Mouse (Mus musculus) heart, postnatal 0 days (tissue): Measurements from ENCODE around the gene Ccser1.

Experiments used
- CTCF ChIP-seq: IDR thresholded peaks from 2 replicates; pipeline ENCODE4 v1.5.1; 2016; ENCODE audit warnings: antibody characterized with exemption, control low read depth, low read depth
- EP300 ChIP-seq: IDR thresholded peaks from 2 replicates; pipeline ENCODE4 v1.6.1; 2016; ENCODE audit warnings: antibody characterized with exemption, low read depth

DNA sequence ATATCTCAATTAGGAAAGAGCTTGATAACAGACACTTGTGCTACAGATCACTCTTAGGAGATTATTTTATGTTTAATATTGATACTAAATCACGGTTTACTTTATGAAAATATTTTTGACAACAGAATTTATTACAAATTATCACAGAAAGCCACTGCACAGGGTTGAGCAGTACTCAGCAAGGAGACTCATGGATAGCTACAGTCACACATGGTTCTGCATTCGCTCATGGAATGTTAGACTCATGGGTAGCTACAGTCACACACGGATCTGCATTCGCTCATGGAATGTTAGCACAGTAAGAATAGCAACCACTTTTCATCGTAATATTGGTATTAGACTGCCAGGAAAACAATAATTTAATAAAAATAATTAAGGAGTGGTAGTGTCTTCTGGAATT is 313.3 kb downstream of the Ccser1 start:
- no peak for TF ChIP-seq CTCF
- TF ChIP-seq EP300 = no peak
